Mouse (Mus musculus): ENCODE data around the gene Pdss2.

GRCm38 (mm10) chr10:43292454-43292853, 71.2 kb downstream of the Pdss2 start:
- TF ChIP-seq CTCF (IDR thresholded peaks at IDR 0.05; ENCODE audit: control insufficient read depth, insufficient read depth, insufficient replicate concordance, low read depth, low read length) (no peak), POLR2A (IDR thresholded peaks at IDR 0.05; ENCODE audit: control insufficient read depth, low read depth, low read length) (no peak)
